Mouse (Mus musculus) right cerebral cortex, postnatal 10 days (tissue): ENCODE data around the gene Rgl2.
"Not testable (repeated sequence)": the region's sequence is repeated elsewhere in the genome, so short reads cannot be mapped to it uniquely, and the experiment has no call there.

ENCODE experiments used
- DNase-seq, 2 experiments: peaks; one replicate each; pipeline ENCODE4 v3.0.0; 2021; ENCODE audit warnings: low spot score in 2 of 2

Gene Rgl2

GRCm38 (mm10) chr17:33948090-33948904 is 19.0 kb downstream of the Rgl2 start:
- no peak for DNase-seq

- no peak for DNase-seq
These were observed 19.7 kb downstream of the Rgl2 start for GRCm38 (mm10) chr17:33948905-33949537.

- DNase-seq: no peak
These were observed 20.8 kb downstream of the Rgl2 start for GRCm38 (mm10) chr17:33950131-33950625.

- peak; percentile 89 for DNase-seq
These were observed 21.9 kb downstream of the Rgl2 start, which contains the start of gene B3galt4 for GRCm38 (mm10) chr17:33951021-33951946. B3galt4 (minus strand) TSS chr17:33951488.

- not testable (repeated sequence) for DNase-seq
These were observed 22.7 kb downstream of the Rgl2 start for GRCm38 (mm10) chr17:33952015-33952414.

GRCm38 (mm10) chr17:33952879-33953278 is 23.5 kb downstream of the Rgl2 start:
- peak in 1 of 2 experiments; percentile 20 for DNase-seq

- DNase-seq: peak in 1 of 2 experiments; percentile 21
These were observed 24.0 kb downstream of the Rgl2 start for GRCm38 (mm10) chr17:33953310-33953709.

GRCm38 (mm10) chr17:33953961-33954565 is 24.7 kb downstream of the Rgl2 start:
- DNase-seq: no peak

- peak in 1 of 2 experiments; percentile 52 for DNase-seq
These were observed 25.6 kb downstream of the Rgl2 start for GRCm38 (mm10) chr17:33954646-33955554.

GRCm38 (mm10) chr17:33955555-33956214 is 26.3 kb downstream of the Rgl2 start, which contains the start of the genes Vps52 and Rps18:
Vps52 (plus strand) TSS chr17:33955812.
Rps18 (minus strand) TSS chr17:33956001.
- DNase-seq: peak; percentile 97 to 98

GRCm38 (mm10) chr17:33956336-33956735 is 27.0 kb downstream of the Rgl2 start:
- DNase-seq: no peak

- DNase-seq: no peak
These were observed 28.1 kb downstream of the Rgl2 start for GRCm38 (mm10) chr17:33957493-33957892.

- DNase-seq: peak in 1 of 2 experiments; percentile 25
These were observed 29.1 kb downstream of the Rgl2 start for GRCm38 (mm10) chr17:33958451-33958850.

GRCm38 (mm10) chr17:33959135-33959534 is 29.8 kb downstream of the Rgl2 start:
- peak in 1 of 2 experiments; percentile 35 for DNase-seq

- peak in 1 of 2 experiments; percentile 21 for DNase-seq
These were observed 30.6 kb downstream of the Rgl2 start for GRCm38 (mm10) chr17:33959948-33960347.

GRCm38 (mm10) chr17:33962876-33963275 is 33.5 kb downstream of the Rgl2 start:
- no peak for DNase-seq

- DNase-seq: peak in 1 of 2 experiments; percentile 40
These were observed 35.9 kb downstream of the Rgl2 start for GRCm38 (mm10) chr17:33965082-33965845.

GRCm38 (mm10) chr17:33965846-33966550 is 36.7 kb downstream of the Rgl2 start:
- peak in 1 of 2 experiments; percentile 32 for DNase-seq
